Mouse (Mus musculus) lung, postnatal 0 days (tissue): Measurements from ENCODE around the gene Eva1a. TPM values are rescaled to one million over a fixed set of nuclear protein-coding genes. Genes with fewer than 3 reads are reported as not detected.

ENCODE experiments used
- ATAC-seq: fragments of 200-750 bp; cut with Nextera tagmentation; 2 replicates; pipeline ENCODE4 v1.8.0; 2017; ENCODE audit warnings: moderate library complexity
- DNase-seq: peaks from one replicate; pipeline ENCODE4 v3.0.0-alpha.2; 2016; ENCODE audit warnings: low spot score
- H3K27ac ChIP-seq: fragments of 300-500 bp; sonication (generic); 2 replicates; pipeline ENCODE4 v1.5.1; 2014; ENCODE audit warnings: antibody characterized with exemption, mild to moderate bottlenecking, low read length, mixed read lengths
- H3K27me3 ChIP-seq: fragments of 300-500 bp; sonication (generic); replicated peaks from 2 replicates; pipeline ENCODE4 v1.6.1; 2014; ENCODE audit warnings: low read length, mixed read lengths; ENCODE audit not compliant: insufficient read depth
- H3K36me3 ChIP-seq: fragments of 300-500 bp; sonication (generic); 2 replicates; pipeline ENCODE4 v1.6.1; 2014; ENCODE audit warnings: low read length, mixed read lengths; ENCODE audit not compliant: insufficient read depth
- H3K4me1 ChIP-seq: fragments of 300-500 bp; sonication (generic); 2 replicates; pipeline ENCODE4 v1.6.1; 2014; ENCODE audit warnings: antibody characterized with exemption, low read depth, low read length, mixed read lengths; ENCODE audit not compliant: insufficient read depth
- H3K4me2 ChIP-seq: fragments of 300-500 bp; sonication (generic); replicated peaks from 2 replicates; pipeline ENCODE4 v1.6.1; 2014; ENCODE audit warnings: low read depth, mild to moderate bottlenecking, low read length, moderate library complexity, mixed read lengths
- H3K4me3 ChIP-seq: fragments of 300-500 bp; sonication (generic); 2 replicates; pipeline ENCODE4 v1.5.1; 2014; ENCODE audit warnings: low read depth, low read length
- H3K9ac ChIP-seq: fragments of 300-500 bp; sonication (generic); replicated peaks from 2 replicates; pipeline ENCODE4 v1.6.1; 2014; ENCODE audit warnings: low read depth, mild to moderate bottlenecking
- H3K9me3 ChIP-seq: fragments of 300-500 bp; sonication (generic); 2 replicates; pipeline ENCODE4 v1.6.1; 2016; ENCODE audit warnings: low read length, mixed read lengths
- CTCF ChIP-seq: IDR thresholded peaks from 2 replicates; pipeline ENCODE4 v1.5.1; 2016; ENCODE audit warnings: antibody characterized with exemption, mild to moderate bottlenecking
- EP300 ChIP-seq: IDR thresholded peaks from 2 replicates; pipeline ENCODE4 v1.6.1; 2016; ENCODE audit warnings: antibody characterized with exemption, mild to moderate bottlenecking, control low read depth
- WGBS: fragments of 180-500 bp; shearing (Covaris S2); extraction: QIAGEN DNeasy Blood & Tissue Kit; methylation state at CpG from one replicate; pipeline ENCODE4 v1.1.7; 2014; 5-methylcytosine and 5-hydroxymethylcytosine counted together
- polyA plus RNA-seq: library from polyadenylated mRNA; unstranded; fragments of >200 nt; fragmentation: Nextera tagmentation; extraction: Ambion mirVana; gene quantifications from 2 replicates; pipeline ENCODE4 v1.2.1, GENCODE M21; 2015

The Eva1a gene
- polyA plus RNA-seq, 1 experiment from 2014 or later, result 29.5 TPM

DNA sequence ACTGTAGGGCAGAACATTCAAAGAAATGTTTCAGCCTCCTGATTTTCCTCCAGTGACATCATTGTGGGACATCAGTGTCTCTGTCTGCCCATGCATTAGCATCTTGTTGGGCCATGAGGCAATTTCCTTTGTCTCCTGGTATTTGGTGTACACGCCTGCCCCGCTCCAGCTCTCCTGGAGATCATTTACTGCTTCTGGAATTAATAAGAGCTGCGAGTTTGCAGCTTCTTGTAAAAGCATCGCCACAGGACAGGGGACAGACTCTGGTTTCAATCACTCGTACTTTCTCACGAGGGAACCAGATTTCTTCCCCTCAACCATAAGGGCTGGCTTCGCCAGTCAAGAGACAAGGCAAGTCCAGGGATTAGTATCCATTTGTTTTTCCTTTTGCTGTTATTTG, 3.6 kb upstream of the Eva1a start:
- Histone ChIP-seq H3K27ac (no peak overlapping the region), H3K9me3 (no peaks in the 10 kb centered on the region)
- WGBS, result 88% methylated on average over 7 of the region's 7 CpGs

DNA sequence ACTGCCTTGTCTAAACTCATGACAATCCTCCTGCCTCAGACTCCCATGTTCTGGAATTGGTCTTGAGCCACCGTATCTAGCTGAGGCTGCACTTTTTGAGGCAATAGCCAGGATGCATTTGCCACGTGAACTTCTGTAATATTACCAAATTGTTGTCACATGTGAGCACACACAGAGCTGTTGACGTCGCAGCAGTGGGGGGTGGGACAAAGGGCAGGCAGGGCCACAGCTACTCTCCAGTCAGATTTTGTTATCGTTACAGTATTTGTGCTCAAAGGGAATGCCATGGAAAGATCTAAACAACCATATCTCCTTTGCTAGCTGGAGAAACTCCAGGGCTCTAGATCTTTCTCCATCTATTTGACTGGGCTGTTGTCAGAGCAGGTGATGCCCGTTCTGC, 1.6 kb upstream of the Eva1a start:
- Histone ChIP-seq H3K27ac (no peak overlapping the region), H3K9ac (no peak overlapping the region), H3K36me3 (no peaks in the 10 kb centered on the region), H3K9me3 (no peaks in the 10 kb centered on the region), H3K4me2 (no peak overlapping the region), H3K27me3 (no peaks in the 10 kb centered on the region), H3K4me1 (peaks cover 11% of the 10 kb centered on the region; the same call in 1 of the 2 replicates), H3K4me3 (no peak overlapping the region)
- no peak for TF ChIP-seq CTCF
- no peak for TF ChIP-seq EP300
- ATAC-seq (no peak), DNase-seq (no peak)
- WGBS, result 65% methylated on average over 6 of the region's 6 CpGs

More for the DNA sequence above, 3.6 kb upstream of the Eva1a start:
- DNase-seq (no peak), ATAC-seq (no peak)
- Histone ChIP-seq H3K27me3 (no peaks in the 10 kb centered on the region), H3K4me2 (no peak overlapping the region), H3K4me3 (no peak overlapping the region), H3K9ac (no peak overlapping the region), H3K36me3 (no peaks in the 10 kb centered on the region), H3K4me1 (peaks cover 7% of the 10 kb centered on the region; the same call in 1 of the 2 replicates)
- TF ChIP-seq CTCF, result no peak
- no peak for TF ChIP-seq EP300

DNA sequence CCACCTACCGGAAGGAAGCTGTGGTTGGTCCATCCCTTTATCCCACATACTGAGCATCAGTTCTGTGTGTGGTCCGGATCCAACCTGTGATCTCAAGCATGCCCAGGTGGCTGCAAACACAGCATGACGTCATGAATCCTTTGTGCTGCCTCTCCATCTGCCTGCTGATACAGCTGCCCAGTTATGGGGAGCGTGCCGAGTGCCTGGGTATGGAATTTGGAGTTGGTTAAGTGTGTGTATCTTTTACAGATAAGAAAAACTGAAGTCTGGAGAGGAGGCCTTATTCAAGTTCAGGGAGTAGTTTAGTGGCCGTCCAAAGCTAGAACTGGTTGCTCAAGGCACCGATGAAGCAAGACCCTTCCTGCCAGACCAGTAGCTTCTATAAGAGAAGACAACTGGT, 875 bp upstream of the Eva1a start:
- H3K27ac ChIP-seq, result 0 out of 2 replicates have a peak overlapping the region, but pooled peaks have one; percentile 17
- ATAC-seq (peak; percentile 68), DNase-seq (peak; percentile 89)
- H3K27me3 ChIP-seq, result no peaks in the 10 kb centered on the region
- no peaks in the 10 kb centered on the region for H3K9me3 ChIP-seq
- 36% methylated on average over 7 of the region's 7 CpGs for WGBS
- H3K4me1 ChIP-seq, result peaks cover 12% of the 10 kb centered on the region; the same call in 1 of the 2 replicates
- H3K36me3 ChIP-seq, result no peaks in the 10 kb centered on the region
- TF ChIP-seq CTCF (0 out of 2 replicates have a peak, but pooled peaks have one; percentile 2), EP300 (peak; percentile 75)
- H3K4me2 ChIP-seq, result no peak overlapping the region
- H3K4me3 ChIP-seq, result no peak overlapping the region
- no peak overlapping the region for H3K9ac ChIP-seq

DNA sequence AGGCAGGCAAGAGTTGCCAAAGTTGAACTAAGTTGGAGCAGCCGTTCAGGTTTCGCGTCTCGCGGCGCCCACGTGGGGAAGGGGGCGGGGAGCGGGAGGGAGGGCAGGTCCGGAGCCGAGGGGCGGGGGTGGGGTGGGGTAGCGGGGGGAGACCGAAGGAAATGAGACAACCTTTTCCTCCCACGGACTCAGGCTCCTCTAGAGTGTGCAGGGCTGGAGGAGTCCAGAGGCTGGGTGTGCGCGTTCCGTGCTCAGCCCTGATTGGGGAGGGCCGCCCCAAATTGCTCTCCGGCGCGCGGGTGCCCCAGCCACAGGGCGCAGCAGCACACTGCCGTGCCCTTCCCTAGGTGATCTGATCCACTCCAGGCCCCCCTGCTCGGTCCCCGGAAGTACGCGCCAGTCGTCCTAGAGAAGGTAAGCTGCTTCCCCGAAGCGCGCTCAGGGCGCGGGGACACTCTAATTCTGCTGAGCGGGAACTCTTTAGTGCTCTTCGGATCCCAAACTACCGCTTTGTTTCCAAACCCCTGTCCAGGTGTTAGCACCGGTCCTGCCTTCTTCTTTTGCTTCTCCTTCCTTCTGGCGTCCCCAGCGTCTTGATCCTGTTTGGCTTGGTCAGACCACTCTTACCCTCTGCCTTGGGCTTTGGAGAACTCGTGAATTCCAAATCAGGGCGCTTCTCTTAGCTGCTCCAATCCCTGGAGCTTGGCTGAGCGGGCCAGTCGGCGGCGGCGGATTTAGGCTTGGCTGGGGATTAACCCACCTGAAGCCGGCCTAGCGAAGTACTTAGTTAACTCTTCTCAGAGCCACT, 849 bp downstream of the Eva1a start:
- WGBS, result 1% methylated on average over 36 of the region's 50 CpGs
- H3K4me1 ChIP-seq, result peaks cover 12% of the 10 kb centered on the region; the same call in 1 of the 2 replicates

DNA sequence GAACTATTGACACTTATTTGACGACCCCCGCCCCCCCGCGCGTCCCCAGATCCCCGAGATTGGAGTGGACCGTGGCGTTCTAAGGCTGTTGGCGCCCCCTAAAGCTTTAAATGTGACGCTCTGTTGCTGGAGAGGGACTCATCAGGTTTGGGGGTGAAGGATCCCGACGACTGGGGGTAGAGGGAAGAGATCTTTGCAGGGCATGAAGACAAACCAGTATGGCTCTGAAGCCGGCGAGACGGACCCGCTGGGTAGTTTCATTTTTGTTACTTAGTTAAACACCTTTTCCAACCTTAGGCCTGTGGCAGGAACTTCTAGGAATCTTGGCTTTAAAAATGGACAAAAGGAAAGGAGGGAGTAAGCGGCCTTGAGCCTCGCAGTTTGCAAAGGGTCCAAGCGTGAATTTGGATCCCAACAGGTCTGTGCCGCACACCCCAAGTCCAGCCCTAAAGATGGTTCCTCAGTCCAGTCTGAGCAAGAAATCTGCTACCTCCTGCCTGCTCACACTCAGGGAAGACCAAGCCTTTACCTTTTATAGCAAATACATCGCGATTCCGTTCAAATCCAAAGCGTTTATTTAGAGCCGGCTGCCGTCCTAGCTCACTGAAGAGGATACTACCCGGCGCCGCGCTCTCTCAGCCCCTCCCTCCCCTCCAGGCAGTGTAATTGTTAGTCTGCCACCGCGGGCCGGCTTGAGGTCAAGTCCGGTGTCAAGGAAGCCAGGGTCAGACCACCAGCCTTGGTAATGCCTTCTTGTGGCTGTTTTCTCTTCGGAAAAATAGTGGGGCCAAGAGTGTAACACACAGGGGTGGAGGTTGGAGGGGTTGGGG, 1.7 kb downstream of the Eva1a start:
- H3K9me3 ChIP-seq, result no peaks in the 10 kb centered on the region
- ATAC-seq, result peak; percentile 41
- H3K4me3 ChIP-seq, result peak overlapping the region; percentile 58
- H3K9ac ChIP-seq, result peak overlapping the region; percentile 50
- H3K27ac ChIP-seq, result peak overlapping the region; percentile 58
- TF ChIP-seq CTCF (peak; percentile 67), EP300 (no peak)
- no peaks in the 10 kb centered on the region for H3K27me3 ChIP-seq
- peak; percentile 73 for DNase-seq
- peak overlapping the region; percentile 94 for H3K4me2 ChIP-seq
- H3K36me3 ChIP-seq, result no peaks in the 10 kb centered on the region
- peaks cover 12% of the 10 kb centered on the region; the same call in 1 of the 2 replicates for H3K4me1 ChIP-seq
- under 1% methylated on average over 35 of the region's 35 CpGs for WGBS

More for the DNA sequence above, 849 bp downstream of the Eva1a start:
- TF ChIP-seq CTCF (no peak), EP300 (no peak)
- Histone ChIP-seq H3K27ac (peak overlapping the region; percentile 58), H3K4me3 (peak overlapping the region; percentile 58), H3K36me3 (no peaks in the 10 kb centered on the region), H3K9ac (peak overlapping the region; percentile 50), H3K9me3 (no peaks in the 10 kb centered on the region), H3K4me2 (peak overlapping the region; percentile 94), H3K27me3 (no peaks in the 10 kb centered on the region)
- DNase-seq (peak; percentile 68), ATAC-seq (peak; percentile 75)

DNA sequence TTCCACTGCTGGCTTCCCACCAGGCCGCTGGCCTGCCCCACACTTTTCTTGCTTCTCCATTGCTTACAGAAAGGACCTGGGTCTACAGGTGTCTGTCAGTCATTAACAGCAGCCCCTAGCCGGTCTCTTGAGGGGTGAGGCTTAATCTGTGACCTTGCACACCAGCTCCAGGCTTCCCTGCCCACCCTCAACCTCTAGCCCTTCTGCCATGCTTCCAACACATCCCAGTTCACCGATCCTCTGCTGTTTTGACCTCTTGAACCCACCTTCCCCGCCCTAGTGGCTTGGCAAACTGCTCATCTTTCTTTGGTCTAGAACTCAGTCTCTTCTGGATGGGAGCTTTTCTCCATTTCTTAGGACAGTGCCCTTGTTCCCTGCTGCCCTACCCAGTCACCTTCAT, 2.8 kb downstream of the Eva1a start:
- no peak for TF ChIP-seq CTCF
- no peak for TF ChIP-seq EP300
- no peak for ATAC-seq
- Histone ChIP-seq H3K9me3 (no peaks in the 10 kb centered on the region), H3K4me2 (peak overlapping the region; percentile 94), H3K4me3 (no peak overlapping the region), H3K4me1 (peaks cover 12% of the 10 kb centered on the region; the same call in 1 of the 2 replicates), H3K36me3 (no peaks in the 10 kb centered on the region), H3K9ac (no peak overlapping the region), H3K27ac (no peak overlapping the region), H3K27me3 (no peaks in the 10 kb centered on the region)
- no peak for DNase-seq
- WGBS, result 38% methylated on average over 4 of the region's 4 CpGs
